Mouse (Mus musculus) cerebellum, postnatal 4 days (tissue): Measurements from ENCODE around the gene Ankef1.

Experiments
- DNase-seq, 2 experiments: peaks; one replicate each; pipeline ENCODE4 v3.0.0; 2022; ENCODE audit warnings: low spot score in 2 of 2, mixed read lengths in 1 of 2

The Ankef1 gene

DNA sequence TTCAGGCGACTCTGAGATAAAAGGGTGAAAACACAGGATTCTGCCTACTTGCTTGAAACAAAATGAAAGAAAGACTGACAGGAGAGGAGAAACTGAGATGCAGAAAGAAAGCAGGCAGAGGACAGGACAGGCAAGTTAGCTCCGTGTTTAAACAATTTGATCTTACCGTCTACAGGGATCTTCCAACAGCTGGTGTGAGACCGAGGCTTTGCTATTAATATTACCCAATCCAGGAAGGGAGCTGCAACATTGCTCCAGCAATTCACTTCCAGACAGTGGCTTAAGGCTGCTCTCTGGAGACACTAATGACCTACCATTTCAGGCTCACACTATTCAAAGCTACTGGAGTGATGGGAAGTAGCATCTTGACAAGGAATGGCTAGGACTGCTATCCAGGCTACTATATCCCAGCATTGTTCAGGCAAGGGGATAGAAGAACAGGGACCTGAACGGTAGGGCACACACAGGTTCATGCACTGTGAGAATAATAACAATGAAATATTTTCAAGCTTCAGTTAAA is 99.0 kb downstream of the Ankef1 start:
- no peak for DNase-seq

DNA sequence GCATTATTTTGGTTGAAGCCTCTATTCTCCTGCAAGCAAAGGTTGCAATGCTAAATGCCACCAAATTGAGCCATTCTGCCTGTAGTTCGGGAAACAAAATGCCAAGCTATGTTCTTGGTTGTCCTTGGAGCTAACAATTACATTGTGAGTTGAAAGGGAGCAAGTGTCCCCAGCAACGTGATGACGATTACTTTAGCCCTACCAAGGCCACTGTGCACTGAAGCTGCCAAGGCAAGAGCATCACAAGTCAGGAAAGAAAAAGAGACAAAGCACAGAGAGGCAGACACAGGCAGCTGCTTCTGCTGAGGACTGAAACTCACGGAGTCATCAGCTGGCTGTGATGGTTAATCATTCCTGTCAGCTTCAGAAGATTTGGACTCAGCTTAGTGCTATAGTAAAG is 99.5 kb downstream of the Ankef1 start:
- no peak for DNase-seq
